Mouse (Mus musculus) spleen, adult 2 months (tissue): ENCODE measurements around the gene Npas3.

ENCODE experiments used
- CTCF ChIP-seq: fragments of 200-500 bp; IDR thresholded peaks from 2 replicates; pipeline ENCODE4 v1.5.1; 2011; ENCODE audit warnings: mild to moderate bottlenecking, inconsistent platforms; ENCODE audit not compliant: insufficient read depth, insufficient read length, insufficient replicate concordance; ENCODE audit errors: extremely low read depth
- POLR2A ChIP-seq: fragments of 200-500 bp; IDR thresholded peaks from 2 replicates; pipeline ENCODE4 v1.6.1; 2011; ENCODE audit warnings: low read depth, low read length, inconsistent platforms

DNA sequence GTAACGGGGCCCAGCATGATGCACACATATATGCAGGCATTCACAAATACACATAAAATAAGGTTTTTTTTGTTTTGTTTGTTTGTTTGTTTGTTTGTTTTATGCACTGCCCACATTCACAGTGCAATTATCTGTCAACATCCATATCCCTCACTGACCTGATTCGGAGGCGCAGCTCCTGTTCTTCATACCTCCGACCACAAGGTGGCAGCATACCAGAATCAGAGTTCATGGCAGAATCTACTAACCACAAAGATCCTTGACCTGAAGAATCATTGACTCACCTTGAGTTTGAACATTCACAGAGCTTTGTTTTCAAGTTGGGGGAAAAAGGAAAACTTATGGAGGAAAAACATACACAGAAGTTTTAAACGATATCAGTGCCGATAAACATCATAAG is 743.9 kb downstream of the Npas3 start:
- TF ChIP-seq CTCF (peak; percentile 27; the same call in 1 of the 2 replicates), POLR2A (no peak)
